Mouse (Mus musculus): Measurements from ENCODE around the gene Erp27. TPM values are rescaled to one million over a fixed set of nuclear protein-coding genes. Genes with fewer than 3 reads are reported as not detected.

The Erp27 gene
- polyA plus RNA-seq, 1 experiment from 2014 or later: not detected

DNA sequence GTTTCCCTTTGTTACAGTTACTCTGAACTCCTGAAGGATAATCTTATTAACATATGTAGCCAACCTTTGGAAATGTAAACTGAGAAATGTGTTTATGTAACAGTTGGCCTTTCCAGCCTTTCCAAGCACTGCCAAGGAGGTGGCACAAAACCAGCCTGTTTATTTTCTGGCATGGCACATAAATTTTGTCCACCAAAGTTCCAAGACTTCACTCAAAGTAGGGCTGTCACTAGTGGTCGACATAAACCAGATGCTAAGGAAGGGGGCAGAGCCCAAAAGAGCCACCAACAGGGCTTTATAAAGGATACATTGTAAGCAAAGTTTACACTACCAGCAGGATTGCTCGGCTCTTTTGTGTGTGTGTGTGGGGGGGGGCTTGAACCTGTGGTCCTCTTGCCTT, 4.1 kb downstream of the Erp27 start:
- no peak overlapping the region for H3K27ac ChIP-seq (replicated peaks)
- no peaks in the 10 kb centered on the region for H3K36me3 ChIP-seq
- H3K4me2 ChIP-seq: no peak overlapping the region
- H3K27me3 ChIP-seq: no peaks in the 10 kb centered on the region
- WGBS: 4% methylated on average over 2 of the region's 2 CpGs
- ATAC-seq (ENCODE audit: low FRiP score, low read depth): no peak
- no peak overlapping the region for H3K9ac ChIP-seq
- no peaks in the 10 kb centered on the region for H3K9me3 ChIP-seq
- peaks cover 6% of the 10 kb centered on the region; the same call in 1 of the 2 replicates for H3K4me1 ChIP-seq (replicated peaks)
- no peak overlapping the region for H3K4me3 ChIP-seq

- WGBS: 85% methylated on average over 8 of the region's 8 CpGs
- no peaks in the 10 kb centered on the region for H3K27me3 ChIP-seq
- H3K9me3 ChIP-seq: no peaks in the 10 kb centered on the region
- H3K4me2 ChIP-seq: no peak overlapping the region
- ATAC-seq (ENCODE audit: low FRiP score, low read depth): no peak
- H3K36me3 ChIP-seq: no peaks in the 10 kb centered on the region
- no peak overlapping the region for H3K9ac ChIP-seq
- peaks cover 6% of the 10 kb centered on the region; the same call in 1 of the 2 replicates for H3K4me1 ChIP-seq (replicated peaks)
- no peak overlapping the region for H3K27ac ChIP-seq (replicated peaks)
- no peak overlapping the region for H3K4me3 ChIP-seq
Observed at GRCm38 (mm10) chr6:136915721-136916395, 6.1 kb downstream of the Erp27 start.

GRCm38 (mm10) chr6:136914234-136914633, 7.7 kb downstream of the Erp27 start:
- WGBS: 90% methylated on average over 6 of the region's 6 CpGs
- peaks cover 6% of the 10 kb centered on the region; the same call in 1 of the 2 replicates for H3K4me1 ChIP-seq (replicated peaks)
- H3K4me3 ChIP-seq: no peak overlapping the region

DNA sequence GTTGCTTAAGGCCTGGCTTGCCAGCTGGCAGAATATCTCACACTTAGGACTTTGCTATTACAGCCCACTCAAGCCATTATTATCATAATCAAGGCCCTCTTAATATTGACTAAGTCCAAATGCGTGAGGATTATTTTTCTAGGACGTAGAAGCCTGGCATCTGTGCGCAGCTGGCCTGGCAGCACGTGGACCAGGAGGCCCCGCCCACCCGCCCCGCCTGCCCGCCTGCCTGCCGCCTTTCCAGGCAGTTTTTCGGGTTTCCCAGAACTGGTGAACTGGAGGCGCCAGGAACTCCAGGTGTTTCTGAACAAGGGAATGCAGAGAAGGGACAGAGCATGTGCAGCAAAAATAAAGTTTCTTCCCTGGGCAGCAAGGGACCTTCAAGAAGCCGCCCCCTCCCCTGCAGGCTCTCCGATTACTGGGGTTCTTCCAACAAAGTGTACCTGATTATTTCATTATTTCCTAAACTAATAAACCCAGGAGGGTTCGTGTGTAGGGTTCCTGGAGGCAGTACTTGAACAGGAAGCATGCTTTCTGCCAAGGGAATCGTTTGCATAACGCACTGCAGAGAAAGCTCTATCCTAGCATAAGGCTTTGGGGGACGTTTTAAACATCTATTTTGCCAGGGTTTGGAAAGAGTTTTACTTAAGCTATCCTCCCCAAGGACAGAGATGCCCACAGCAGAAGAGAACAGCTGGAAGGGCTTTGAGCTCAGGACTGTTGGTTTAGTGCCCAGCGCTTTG, 8.4 kb downstream of the Erp27 start:
- Histone ChIP-seq H3K4me1 (replicated peaks) (peaks cover 6% of the 10 kb centered on the region; the same call in 1 of the 2 replicates), H3K9me3 (no peaks in the 10 kb centered on the region), H3K27me3 (no peaks in the 10 kb centered on the region), H3K36me3 (no peaks in the 10 kb centered on the region), H3K9ac (0 out of 2 replicates have a peak overlapping the region, but pooled peaks have one; percentile 14), H3K4me3 (peak overlapping the region; percentile 24), H3K27ac (replicated peaks) (no peak overlapping the region), H3K4me2 (peak overlapping the region; percentile 55)
- ATAC-seq (ENCODE audit: low FRiP score, low read depth): peak; percentile 48; the same call in 1 of the 2 replicates
- WGBS: 15% methylated on average over 18 of the region's 18 CpGs

More at GRCm38 (mm10) chr6:136914234-136914633, 7.7 kb downstream of the Erp27 start:
- ATAC-seq (ENCODE audit: low FRiP score, low read depth): no peak
- Histone ChIP-seq H3K9ac (no peak overlapping the region), H3K9me3 (no peaks in the 10 kb centered on the region), H3K4me2 (no peak overlapping the region), H3K36me3 (no peaks in the 10 kb centered on the region), H3K27me3 (no peaks in the 10 kb centered on the region), H3K27ac (replicated peaks) (no peak overlapping the region)

- peaks cover 6% of the 10 kb centered on the region; the same call in 1 of the 2 replicates for H3K4me1 ChIP-seq (replicated peaks)
- H3K27ac ChIP-seq (replicated peaks): no peak overlapping the region
- no peak overlapping the region for H3K4me3 ChIP-seq
- no peaks in the 10 kb centered on the region for H3K9me3 ChIP-seq
- H3K9ac ChIP-seq: no peak overlapping the region
- no peaks in the 10 kb centered on the region for H3K27me3 ChIP-seq
- no peaks in the 10 kb centered on the region for H3K36me3 ChIP-seq
- no peak for ATAC-seq (ENCODE audit: low FRiP score, low read depth)
- no peak overlapping the region for H3K4me2 ChIP-seq
- 60% methylated on average over 1 of the region's 2 CpGs for WGBS
Observed at GRCm38 (mm10) chr6:136912751-136913265, 9.2 kb downstream of the Erp27 start.

GRCm38 (mm10) chr6:136910247-136910890, 11.6 kb downstream of the Erp27 start:
- H3K9ac ChIP-seq: no peak overlapping the region
- peaks cover 6% of the 10 kb centered on the region; the same call in 1 of the 2 replicates for H3K4me1 ChIP-seq (replicated peaks)
- 79% methylated on average over 9 of the region's 9 CpGs for WGBS
- H3K4me2 ChIP-seq: no peak overlapping the region
- no peaks in the 10 kb centered on the region for H3K27me3 ChIP-seq
- no peak for ATAC-seq (ENCODE audit: low FRiP score, low read depth)
- H3K9me3 ChIP-seq: no peaks in the 10 kb centered on the region
- no peak overlapping the region for H3K4me3 ChIP-seq
- no peak overlapping the region for H3K27ac ChIP-seq (replicated peaks)
- H3K36me3 ChIP-seq: no peaks in the 10 kb centered on the region

GRCm38 (mm10) chr6:136906937-136907293, 15.1 kb downstream of the Erp27 start:
- Histone ChIP-seq H3K9ac (no peak overlapping the region), H3K9me3 (no peaks in the 10 kb centered on the region), H3K4me3 (no peak overlapping the region), H3K4me2 (no peak overlapping the region), H3K27ac (replicated peaks) (no peak overlapping the region), H3K4me1 (replicated peaks) (no peaks in the 10 kb centered on the region), H3K36me3 (no peaks in the 10 kb centered on the region), H3K27me3 (no peaks in the 10 kb centered on the region)
- ATAC-seq (ENCODE audit: low FRiP score, low read depth): no peak
- WGBS: 72% methylated on average over 10 of the region's 10 CpGs

DNA sequence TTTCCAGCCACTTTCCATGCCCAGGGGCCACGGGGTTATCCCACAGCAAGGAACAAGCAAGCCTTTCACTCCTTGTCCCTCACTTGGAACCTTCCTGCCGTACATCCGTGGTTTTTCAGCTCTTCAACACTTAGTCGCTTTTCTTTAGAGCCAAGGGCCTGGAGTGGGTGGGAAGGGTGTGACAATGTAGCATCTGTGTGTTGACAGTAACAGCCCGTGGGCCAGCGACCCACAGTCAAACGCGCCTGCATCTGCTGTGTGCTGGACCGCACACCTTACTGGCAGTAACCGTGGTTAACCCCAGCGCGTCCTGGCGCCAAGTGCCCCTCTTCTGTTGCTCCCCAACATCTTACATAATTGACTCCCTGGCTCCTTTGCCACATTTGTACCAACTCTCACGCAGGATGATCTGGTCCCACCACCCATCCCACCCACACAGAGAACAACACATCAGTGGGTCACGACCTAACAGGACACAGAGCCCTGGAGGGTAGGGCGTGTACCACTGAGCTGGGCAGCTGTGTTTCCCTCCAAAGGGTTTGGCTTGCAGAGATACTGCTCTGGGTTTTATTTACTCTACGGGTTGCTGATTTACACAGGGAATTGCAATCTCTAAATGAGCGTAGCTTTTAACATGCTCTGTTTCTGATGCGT, 15.6 kb downstream of the Erp27 start:
- H3K4me1 ChIP-seq (replicated peaks): no peaks in the 10 kb centered on the region
- ATAC-seq (ENCODE audit: low FRiP score, low read depth): no peak
- H3K36me3 ChIP-seq: no peaks in the 10 kb centered on the region
- no peak overlapping the region for H3K9ac ChIP-seq
- H3K9me3 ChIP-seq: no peaks in the 10 kb centered on the region
- H3K27ac ChIP-seq (replicated peaks): no peak overlapping the region
- 88% methylated on average over 19 of the region's 19 CpGs for WGBS
- H3K4me3 ChIP-seq: no peak overlapping the region
- H3K27me3 ChIP-seq: no peaks in the 10 kb centered on the region
- H3K4me2 ChIP-seq: no peak overlapping the region

DNA sequence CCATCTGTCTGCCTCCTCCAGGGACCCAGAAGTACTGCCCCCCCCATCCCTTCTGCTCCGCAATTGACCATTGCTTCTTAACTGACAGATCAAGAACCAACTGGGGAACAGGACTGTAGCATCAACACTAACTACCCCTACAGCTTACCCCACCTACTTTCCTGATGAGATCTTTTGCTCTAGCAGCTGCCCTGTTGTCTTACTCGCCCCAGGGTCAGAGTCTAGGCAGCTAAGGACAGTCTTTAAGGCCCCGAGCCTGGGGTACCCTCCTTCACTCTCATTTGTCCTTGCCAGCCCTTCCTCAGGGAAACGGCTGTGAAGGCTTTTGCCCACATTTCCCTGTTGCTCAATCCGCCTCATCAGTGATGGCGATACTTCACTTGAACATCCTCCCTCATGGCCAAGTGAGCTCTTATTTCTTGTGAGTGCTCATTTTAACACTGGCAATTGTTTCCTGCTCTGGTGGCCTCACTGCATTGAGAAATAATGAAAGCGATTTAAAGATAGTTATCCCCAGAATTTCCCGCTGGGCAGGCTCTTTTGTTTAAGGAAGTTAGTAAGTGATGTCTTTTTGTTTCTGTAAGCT, 18.0 kb downstream of the Erp27 start:
- H3K27me3 ChIP-seq: no peaks in the 10 kb centered on the region
- no peak overlapping the region for H3K4me2 ChIP-seq
- WGBS: 63% methylated on average over 8 of the region's 8 CpGs
- no peaks in the 10 kb centered on the region for H3K36me3 ChIP-seq
- H3K4me1 ChIP-seq (replicated peaks): no peaks in the 10 kb centered on the region
- no peaks in the 10 kb centered on the region for H3K9me3 ChIP-seq
- H3K27ac ChIP-seq (replicated peaks): no peak overlapping the region
- H3K4me3 ChIP-seq: no peak overlapping the region
- no peak for ATAC-seq (ENCODE audit: low FRiP score, low read depth)
- no peak overlapping the region for H3K9ac ChIP-seq

DNA sequence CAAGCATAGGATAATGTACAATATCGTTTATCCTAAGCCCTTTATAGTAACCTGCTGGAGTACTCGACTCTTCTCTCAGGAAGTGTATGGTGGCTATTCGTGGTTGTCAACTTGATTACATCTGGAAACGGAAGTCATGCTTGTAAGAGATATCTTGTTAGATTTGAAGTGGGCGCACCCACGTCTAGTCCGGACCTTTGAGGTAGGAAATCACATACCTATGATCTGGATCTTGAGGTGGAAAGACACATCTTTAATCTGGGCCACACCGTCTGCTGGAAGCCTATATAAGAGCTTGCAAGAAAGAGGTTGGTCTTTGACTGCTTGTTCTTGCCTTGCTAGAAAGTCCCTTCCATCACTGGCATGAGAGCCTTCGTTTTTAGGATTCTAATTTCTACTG, 19.5 kb downstream of the Erp27 start:
- Histone ChIP-seq H3K27me3 (no peaks in the 10 kb centered on the region), H3K9me3 (no peaks in the 10 kb centered on the region), H3K36me3 (no peaks in the 10 kb centered on the region), H3K4me3 (no peak overlapping the region), H3K9ac (no peak overlapping the region), H3K4me2 (no peak overlapping the region), H3K27ac (replicated peaks) (no peak overlapping the region), H3K4me1 (replicated peaks) (no peaks in the 10 kb centered on the region)
- 95% methylated on average over 9 of the region's 9 CpGs for whole genome bisulfite sequencing
- no peak for ATAC-seq (ENCODE audit: low FRiP score, low read depth)

- Histone ChIP-seq H3K9me3 (no peaks in the 10 kb centered on the region), H3K4me2 (no peak overlapping the region), H3K36me3 (no peaks in the 10 kb centered on the region), H3K4me3 (no peak overlapping the region), H3K9ac (no peak overlapping the region), H3K4me1 (replicated peaks) (no peaks in the 10 kb centered on the region), H3K27me3 (no peaks in the 10 kb centered on the region), H3K27ac (replicated peaks) (no peak overlapping the region)
- WGBS: 86% methylated on average over 2 of the region's 2 CpGs
- no peak for ATAC-seq (ENCODE audit: low FRiP score, low read depth)
Observed at GRCm38 (mm10) chr6:136901010-136901409, 21.0 kb downstream of the Erp27 start.
